Mouse (Mus musculus): ENCODE results near the gene 1700017B05Rik. TPM values are rescaled to one million over a fixed set of nuclear protein-coding genes. Genes with fewer than 3 reads are reported as not detected.
"Not testable (repeated sequence)": the region's sequence is repeated elsewhere in the genome, so short reads cannot be mapped to it uniquely, and the experiment has no call there.

Gene 1700017B05Rik
- 4.8 and 4.9 TPM in 2 replicates for polyA plus RNA-seq (2015; fragmentation: Nextera tagmentation; extraction: Ambion mirVana)

GRCm38 (mm10) chr9:57261913-57262794 is at the start of gene 1700017B05Rik:
Gene 1700017B05Rik, minus strand, starts transcription at chr9:57262612.
- H3K4me3 ChIP-seq, result peak within 1 kb of the TSS; percentile 57
- H3K9ac ChIP-seq, result peak within 1 kb of the TSS; percentile 63
- under 1% methylated on average over 72 of the region's 87 CpGs for WGBS
- peak within 1 kb of the TSS; percentile 85 for H3K4me2 ChIP-seq
- peaks cover 22% of the 10 kb centered on the region for H3K4me1 ChIP-seq (replicated peaks)
- H3K36me3 ChIP-seq, result no peaks in the 10 kb centered on the region
- peak; percentile 65 for ATAC-seq (ENCODE audit: low FRiP score, low read depth)
- H3K27me3 ChIP-seq, result peaks cover 13% of the 10 kb centered on the region; the same call in 1 of the 2 replicates
- H3K9me3 ChIP-seq, result no peaks in the 10 kb centered on the region
- peak within 1 kb of the TSS; percentile 49; the same call in 1 of the 2 replicates for H3K27ac ChIP-seq (replicated peaks)

DNA sequence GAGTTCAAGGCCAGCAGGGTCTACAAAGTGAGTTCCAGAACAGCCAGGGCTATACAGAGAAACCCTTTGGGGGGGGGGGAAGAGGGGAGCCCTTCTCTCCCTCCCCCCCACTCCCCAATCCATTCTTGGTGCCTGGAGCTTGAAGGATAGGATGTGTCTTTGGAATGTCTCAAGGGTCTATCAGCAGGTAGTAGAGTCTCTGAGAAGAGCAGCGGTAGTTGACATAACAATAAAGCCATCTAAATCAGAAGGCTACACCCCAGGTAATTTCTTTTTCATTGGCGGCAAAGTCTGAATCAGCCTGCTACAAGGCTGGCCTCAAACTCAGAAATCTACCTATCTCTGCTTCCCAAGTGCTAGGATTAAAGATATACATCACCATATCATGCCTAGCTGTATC is 48.5 kb upstream of the 1700017B05Rik start:
- no peaks in the 10 kb centered on the region for H3K27me3 ChIP-seq
- no peak overlapping the region for H3K27ac ChIP-seq (replicated peaks)
- WGBS, result 82% methylated on average over 2 of the region's 2 CpGs
- H3K9ac ChIP-seq, result no peak overlapping the region
- no peaks in the 10 kb centered on the region for H3K4me1 ChIP-seq (replicated peaks)
- H3K4me3 ChIP-seq, result no peak overlapping the region
- H3K36me3 ChIP-seq, result no peaks in the 10 kb centered on the region
- no peaks in the 10 kb centered on the region for H3K9me3 ChIP-seq
- ATAC-seq (ENCODE audit: low FRiP score, low read depth), result no peak
- no peak overlapping the region for H3K4me2 ChIP-seq

DNA sequence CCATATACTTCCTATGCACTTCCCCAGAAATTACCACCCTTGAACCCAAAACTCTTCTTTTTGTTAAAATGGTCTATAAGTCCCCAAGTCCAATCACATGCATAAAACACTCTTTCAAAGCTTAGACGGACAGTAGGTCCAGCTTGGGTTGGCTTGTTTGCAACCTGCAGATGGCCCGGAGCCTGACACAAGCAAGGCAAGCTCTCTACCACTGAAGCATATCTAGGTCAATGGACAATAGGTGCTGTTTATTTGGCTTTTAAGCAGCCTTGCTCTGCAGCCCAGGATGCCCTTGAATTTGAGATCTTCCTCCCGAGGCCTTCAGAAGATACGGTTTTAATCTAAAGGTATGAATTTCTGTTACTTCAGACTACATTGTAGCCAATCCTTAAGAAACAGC is 46.9 kb upstream of the 1700017B05Rik start:
- no peak for ATAC-seq (ENCODE audit: low FRiP score, low read depth)
- Histone ChIP-seq H3K27ac (replicated peaks) (no peak overlapping the region), H3K4me3 (no peak overlapping the region), H3K36me3 (no peaks in the 10 kb centered on the region), H3K27me3 (no peaks in the 10 kb centered on the region), H3K9ac (no peak overlapping the region), H3K4me1 (replicated peaks) (no peaks in the 10 kb centered on the region), H3K4me2 (no peak overlapping the region), H3K9me3 (no peaks in the 10 kb centered on the region)
- 91% methylated on average over 4 of the region's 4 CpGs for WGBS

GRCm38 (mm10) chr9:57307456-57307855 is 45.0 kb upstream of the 1700017B05Rik start:
- no peaks in the 10 kb centered on the region for H3K9me3 ChIP-seq
- no peak overlapping the region for H3K4me3 ChIP-seq
- no peaks in the 10 kb centered on the region for H3K4me1 ChIP-seq (replicated peaks)
- 83% methylated on average over 4 of the region's 4 CpGs for WGBS
- no peak overlapping the region for H3K4me2 ChIP-seq
- no peaks in the 10 kb centered on the region for H3K36me3 ChIP-seq
- no peak overlapping the region for H3K27ac ChIP-seq (replicated peaks)
- no peak for ATAC-seq (ENCODE audit: low FRiP score, low read depth)
- H3K9ac ChIP-seq, result no peak overlapping the region
- no peaks in the 10 kb centered on the region for H3K27me3 ChIP-seq

DNA sequence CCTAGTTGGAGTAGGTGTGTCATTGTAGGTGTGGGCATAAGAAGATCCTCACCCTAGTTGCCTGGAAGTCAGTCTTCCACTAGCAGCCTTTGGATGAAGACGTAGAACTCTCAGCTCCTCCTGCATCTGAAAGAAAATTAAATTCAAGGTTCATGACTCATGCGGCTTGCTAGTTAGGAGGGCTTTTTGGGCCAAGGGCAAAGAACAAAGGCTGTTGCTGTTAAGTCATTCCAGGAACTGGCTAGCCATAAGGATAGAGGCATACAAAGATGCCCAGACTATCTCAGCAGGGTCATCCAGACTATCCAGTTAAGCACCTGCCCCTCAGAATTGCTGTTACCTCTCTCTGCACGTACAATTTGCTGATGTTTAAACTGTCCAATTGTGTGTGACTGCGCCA is 42.3 kb upstream of the 1700017B05Rik start:
- H3K4me3 ChIP-seq; H3K9ac ChIP-seq; H3K4me1 ChIP-seq (replicated peaks); ATAC-seq (ENCODE audit: low FRiP score, low read depth); H3K9me3 ChIP-seq; H3K27me3 ChIP-seq; H3K36me3 ChIP-seq; H3K27ac ChIP-seq (replicated peaks); H3K4me2 ChIP-seq: not testable (repeated sequence)
- WGBS, result 93% methylated on average over 4 of the region's 4 CpGs

- no peaks in the 10 kb centered on the region for H3K4me1 ChIP-seq (replicated peaks)
- no peaks in the 10 kb centered on the region for H3K36me3 ChIP-seq
- no peak for ATAC-seq (ENCODE audit: low FRiP score, low read depth)
- H3K4me2 ChIP-seq, result no peak overlapping the region
- H3K9me3 ChIP-seq, result no peaks in the 10 kb centered on the region
- 93% methylated on average over 2 of the region's 2 CpGs for WGBS
- H3K4me3 ChIP-seq, result no peak overlapping the region
- no peaks in the 10 kb centered on the region for H3K27me3 ChIP-seq
- H3K27ac ChIP-seq (replicated peaks), result no peak overlapping the region
- no peak overlapping the region for H3K9ac ChIP-seq
These were observed 41.8 kb upstream of the 1700017B05Rik start for GRCm38 (mm10) chr9:57304251-57304650.

- no peak overlapping the region for H3K4me2 ChIP-seq
- no peaks in the 10 kb centered on the region for H3K27me3 ChIP-seq
- no peak for ATAC-seq (ENCODE audit: low FRiP score, low read depth)
- H3K9me3 ChIP-seq, result no peaks in the 10 kb centered on the region
- no peak overlapping the region for H3K4me3 ChIP-seq
- H3K36me3 ChIP-seq, result no peaks in the 10 kb centered on the region
- no peaks in the 10 kb centered on the region for H3K4me1 ChIP-seq (replicated peaks)
- no peak overlapping the region for H3K9ac ChIP-seq
- no peak overlapping the region for H3K27ac ChIP-seq (replicated peaks)
- WGBS, result 94% methylated on average over 1 of the region's 1 CpGs
These were observed 40.9 kb upstream of the 1700017B05Rik start for GRCm38 (mm10) chr9:57303356-57303755.

GRCm38 (mm10) chr9:57300825-57301224 is 38.4 kb upstream of the 1700017B05Rik start:
- H3K27ac ChIP-seq (replicated peaks), result no peak overlapping the region
- ATAC-seq (ENCODE audit: low FRiP score, low read depth), result no peak
- H3K9me3 ChIP-seq, result no peaks in the 10 kb centered on the region
- no peak overlapping the region for H3K4me2 ChIP-seq
- 89% methylated on average over 2 of the region's 2 CpGs for WGBS
- H3K36me3 ChIP-seq, result no peaks in the 10 kb centered on the region
- H3K9ac ChIP-seq, result no peak overlapping the region
- no peaks in the 10 kb centered on the region for H3K4me1 ChIP-seq (replicated peaks)
- no peaks in the 10 kb centered on the region for H3K27me3 ChIP-seq
- H3K4me3 ChIP-seq, result no peak overlapping the region

- no peak overlapping the region for H3K4me2 ChIP-seq
- no peaks in the 10 kb centered on the region for H3K27me3 ChIP-seq
- no peaks in the 10 kb centered on the region for H3K9me3 ChIP-seq
- WGBS, result 85% methylated on average over 6 of the region's 6 CpGs
- H3K4me1 ChIP-seq (replicated peaks), result no peaks in the 10 kb centered on the region
- no peak for ATAC-seq (ENCODE audit: low FRiP score, low read depth)
- no peak overlapping the region for H3K9ac ChIP-seq
- no peak overlapping the region for H3K4me3 ChIP-seq
- H3K27ac ChIP-seq (replicated peaks), result no peak overlapping the region
- no peaks in the 10 kb centered on the region for H3K36me3 ChIP-seq
These were observed 37.5 kb upstream of the 1700017B05Rik start for GRCm38 (mm10) chr9:57299790-57300477.

DNA sequence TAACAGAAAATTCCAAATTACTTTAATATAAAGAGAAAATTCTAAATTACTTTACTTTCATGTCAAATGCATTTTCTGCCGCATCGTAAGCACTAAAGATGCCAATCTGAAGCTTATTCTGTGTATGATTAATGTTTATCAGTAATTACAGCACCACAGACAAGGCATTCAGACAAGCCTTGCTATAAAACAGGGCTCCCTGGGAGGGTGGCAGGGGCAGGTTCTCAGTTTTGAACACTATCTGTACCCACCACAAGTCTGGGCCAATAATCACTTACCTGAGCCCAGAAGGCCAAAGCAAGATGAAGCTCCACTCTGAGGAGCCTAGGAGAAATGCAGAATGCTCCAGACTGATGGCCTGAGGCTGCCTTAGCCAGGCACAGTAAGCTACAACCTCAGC is 35.5 kb upstream of the 1700017B05Rik start:
- Histone ChIP-seq H3K36me3 (no peaks in the 10 kb centered on the region), H3K4me3 (no peak overlapping the region), H3K4me1 (replicated peaks) (no peaks in the 10 kb centered on the region), H3K27ac (replicated peaks) (no peak overlapping the region), H3K4me2 (no peak overlapping the region), H3K9ac (no peak overlapping the region), H3K27me3 (no peaks in the 10 kb centered on the region), H3K9me3 (no peaks in the 10 kb centered on the region)
- no peak for ATAC-seq (ENCODE audit: low FRiP score, low read depth)
- WGBS, result 93% methylated on average over 2 of the region's 2 CpGs

DNA sequence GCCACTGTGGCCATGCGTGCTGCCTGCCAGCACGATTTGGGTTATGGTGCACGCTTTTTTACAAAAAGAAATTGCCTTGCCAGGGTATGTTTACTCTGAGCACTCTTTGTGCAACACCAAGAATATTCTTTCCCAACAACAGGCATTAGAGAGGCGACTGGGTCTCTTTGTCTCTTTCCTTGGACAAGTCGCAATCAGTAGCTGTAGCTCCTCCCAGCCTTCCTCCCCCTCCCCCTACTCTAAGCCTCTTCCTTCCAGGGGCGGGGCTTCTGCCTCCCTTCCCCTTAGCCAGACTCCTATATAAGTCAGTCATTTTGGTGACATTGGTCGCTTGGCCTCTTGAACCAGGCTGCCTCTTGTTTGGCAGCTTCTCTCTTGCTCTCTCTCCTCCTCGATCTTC is 33.9 kb upstream of the 1700017B05Rik start:
- no peak for ATAC-seq (ENCODE audit: low FRiP score, low read depth)
- Histone ChIP-seq H3K9ac (no peak overlapping the region), H3K4me3 (no peak overlapping the region), H3K27ac (replicated peaks) (no peak overlapping the region), H3K4me2 (no peak overlapping the region), H3K4me1 (replicated peaks) (no peaks in the 10 kb centered on the region), H3K9me3 (0 out of 2 replicates have a peak, but pooled peaks cover 5% of the 10 kb centered on the region), H3K27me3 (no peaks in the 10 kb centered on the region), H3K36me3 (no peaks in the 10 kb centered on the region)
- WGBS, result 62% methylated on average over 8 of the region's 8 CpGs

- H3K4me3 ChIP-seq, result no peak overlapping the region
- no peak overlapping the region for H3K27ac ChIP-seq (replicated peaks)
- H3K9ac ChIP-seq, result no peak overlapping the region
- WGBS, result 86% methylated on average over 3 of the region's 3 CpGs
- H3K4me2 ChIP-seq, result no peak overlapping the region
- 0 out of 2 replicates have a peak, but pooled peaks cover 5% of the 10 kb centered on the region for H3K9me3 ChIP-seq
- no peak for ATAC-seq (ENCODE audit: low FRiP score, low read depth)
- no peaks in the 10 kb centered on the region for H3K4me1 ChIP-seq (replicated peaks)
- H3K36me3 ChIP-seq, result no peaks in the 10 kb centered on the region
- H3K27me3 ChIP-seq, result no peaks in the 10 kb centered on the region
These were observed 33.3 kb upstream of the 1700017B05Rik start for GRCm38 (mm10) chr9:57295666-57296065.

All from hindbrain, embryonic 15.5 days (tissue).